Mouse (Mus musculus): ENCODE measurements around the gene Rbfox2. TPM values are rescaled to one million over a fixed set of nuclear protein-coding genes. Genes with fewer than 3 reads are reported as not detected.
A peak's percentile ranks its signal among the peaks of the same experiment; 100 is the strongest.

The Rbfox2 gene
- polyA plus RNA-seq, 1 experiment from 2014 or later: 119 TPM

GRCm38 (mm10) chr15:77196001-77196400 lies 110.8 kb downstream of the Rbfox2 start:
- Histone ChIP-seq H3K9me3 (no peaks in the 10 kb centered on the region), H3K36me3 (replicated peaks) (no peaks in the 10 kb centered on the region), H3K4me3 (replicated peaks) (no peak overlapping the region), H3K4me2 (no peak overlapping the region), H3K27ac (no peak overlapping the region), H3K4me1 (no peaks in the 10 kb centered on the region; the same call in 1 of the 2 replicates), H3K9ac (no peak overlapping the region), H3K27me3 (no peaks in the 10 kb centered on the region)
- ATAC-seq (ENCODE audit: low FRiP score): no peak
- 90% methylated on average over 2 of the region's 2 CpGs for WGBS

DNA sequence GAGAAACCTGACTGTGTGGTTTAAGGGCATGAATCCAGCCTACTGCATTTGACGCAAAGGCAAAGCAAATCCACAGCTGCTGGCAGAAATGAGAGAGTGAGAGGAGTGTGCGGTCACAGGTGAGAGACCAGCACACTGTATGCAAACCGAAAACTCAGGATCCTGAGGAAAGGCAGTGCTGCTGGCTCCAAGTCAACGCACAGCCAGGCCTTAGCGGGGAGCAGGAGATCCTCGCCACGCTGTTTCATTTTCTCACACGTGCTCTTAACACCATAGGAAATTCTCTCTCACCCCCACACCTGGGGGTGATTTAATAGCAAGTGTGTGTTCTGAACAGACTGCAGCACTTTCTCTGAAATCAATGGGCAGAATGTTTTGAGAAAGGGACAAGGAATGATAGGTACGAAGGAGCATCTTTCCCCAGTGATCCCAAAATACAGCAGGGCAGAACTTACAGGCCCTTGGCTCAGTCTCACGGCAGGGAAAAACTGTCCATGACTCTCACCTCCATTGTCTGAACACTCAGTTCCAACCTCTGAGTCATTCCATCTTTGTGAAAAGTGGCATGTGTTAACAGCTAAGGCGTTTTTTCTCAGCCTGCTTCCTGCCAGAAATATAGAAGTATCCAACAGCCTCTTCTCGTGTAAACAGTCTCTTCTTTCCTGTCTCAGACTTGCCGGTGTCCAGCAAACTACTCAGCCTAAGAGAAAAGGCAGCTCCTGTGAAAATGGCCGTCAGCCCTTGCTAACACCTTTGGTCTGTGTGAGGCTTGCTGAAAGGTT lies 114.5 kb downstream of the Rbfox2 start:
- no peaks in the 10 kb centered on the region for H3K9me3 ChIP-seq
- H3K9ac ChIP-seq: no peak overlapping the region

GRCm38 (mm10) chr15:77186096-77186495 lies 120.7 kb downstream of the Rbfox2 start:
- no peaks in the 10 kb centered on the region for H3K9me3 ChIP-seq
- no peaks in the 10 kb centered on the region; the same call in 1 of the 2 replicates for H3K36me3 ChIP-seq (replicated peaks)
- no peak overlapping the region for H3K9ac ChIP-seq
- ATAC-seq (ENCODE audit: low FRiP score): no peak
- no peak overlapping the region for H3K27ac ChIP-seq
- WGBS: 94% methylated on average over 1 of the region's 1 CpGs
- H3K4me1 ChIP-seq: peaks cover 15% of the 10 kb centered on the region
- H3K27me3 ChIP-seq: no peaks in the 10 kb centered on the region
- H3K4me2 ChIP-seq: no peak overlapping the region
- no peak overlapping the region for H3K4me3 ChIP-seq (replicated peaks)

More for the DNA sequence above, 114.5 kb downstream of the Rbfox2 start:
- 0 out of 2 replicates have a peak overlapping the region, but pooled peaks have one; percentile 31 for H3K27ac ChIP-seq
- H3K4me2 ChIP-seq: no peak overlapping the region
- WGBS: 84% methylated on average over 14 of the region's 14 CpGs
- H3K27me3 ChIP-seq: no peaks in the 10 kb centered on the region
- peaks cover 8% of the 10 kb centered on the region for H3K4me1 ChIP-seq
- H3K36me3 ChIP-seq (replicated peaks): no peaks in the 10 kb centered on the region
- no peak overlapping the region for H3K4me3 ChIP-seq (replicated peaks)
- ATAC-seq (ENCODE audit: low FRiP score): no peak

- no peak overlapping the region for H3K4me2 ChIP-seq
- H3K9ac ChIP-seq: no peak overlapping the region
- no peaks in the 10 kb centered on the region for H3K9me3 ChIP-seq
- no peaks in the 10 kb centered on the region for H3K27me3 ChIP-seq
- H3K36me3 ChIP-seq (replicated peaks): no peaks in the 10 kb centered on the region; the same call in 1 of the 2 replicates
- H3K27ac ChIP-seq: no peak overlapping the region
- WGBS: 67% methylated on average over 5 of the region's 5 CpGs
- no peak overlapping the region for H3K4me3 ChIP-seq (replicated peaks)
- no peak for ATAC-seq (ENCODE audit: low FRiP score)
- H3K4me1 ChIP-seq: peaks cover 15% of the 10 kb centered on the region
These were observed 121.2 kb downstream of the Rbfox2 start for GRCm38 (mm10) chr15:77185614-77186013.

DNA sequence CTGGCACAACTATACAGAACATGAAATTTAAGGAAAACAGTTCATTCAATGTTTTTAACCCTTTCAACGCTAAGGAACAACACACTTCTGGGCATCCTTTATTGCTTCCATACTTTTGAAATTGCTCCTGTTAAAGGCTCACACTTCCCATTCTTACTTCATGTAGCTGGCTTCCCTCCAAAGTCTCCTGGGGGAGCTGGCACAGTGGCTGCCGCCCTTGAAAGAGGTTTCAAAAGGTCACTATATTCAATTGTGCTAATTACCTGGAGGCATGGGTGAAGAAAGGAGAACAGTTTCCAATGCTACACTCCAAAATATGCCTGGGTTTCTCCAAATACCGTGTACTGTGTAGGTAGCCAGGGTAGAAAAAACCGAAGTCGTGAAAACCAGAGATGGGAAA lies 124.0 kb downstream of the Rbfox2 start:
- Histone ChIP-seq H3K4me1 (peaks cover 7% of the 10 kb centered on the region; the same call in 1 of the 2 replicates), H3K9ac (no peak overlapping the region), H3K27me3 (no peaks in the 10 kb centered on the region), H3K9me3 (no peaks in the 10 kb centered on the region), H3K36me3 (replicated peaks) (no peaks in the 10 kb centered on the region; the same call in 1 of the 2 replicates), H3K27ac (no peak overlapping the region), H3K4me2 (no peak overlapping the region), H3K4me3 (replicated peaks) (no peak overlapping the region)
- WGBS: 68% methylated on average over 5 of the region's 5 CpGs
- no peak for ATAC-seq (ENCODE audit: low FRiP score)

GRCm38 (mm10) chr15:77174018-77174417 lies 132.8 kb downstream of the Rbfox2 start:
- ATAC-seq (ENCODE audit: low FRiP score): no peak
- Histone ChIP-seq H3K4me2 (no peak overlapping the region), H3K9ac (no peak overlapping the region), H3K4me3 (replicated peaks) (no peak overlapping the region), H3K4me1 (peaks cover 8% of the 10 kb centered on the region), H3K27me3 (no peaks in the 10 kb centered on the region), H3K27ac (no peak overlapping the region), H3K36me3 (replicated peaks) (no peaks in the 10 kb centered on the region), H3K9me3 (no peaks in the 10 kb centered on the region)
- 72% methylated on average over 5 of the region's 5 CpGs for WGBS

GRCm38 (mm10) chr15:77172414-77172813 lies 134.4 kb downstream of the Rbfox2 start:
- no peaks in the 10 kb centered on the region for H3K27me3 ChIP-seq
- ATAC-seq (ENCODE audit: low FRiP score): no peak
- H3K4me1 ChIP-seq: peaks cover 8% of the 10 kb centered on the region
- H3K4me2 ChIP-seq: no peak overlapping the region
- no peaks in the 10 kb centered on the region for H3K36me3 ChIP-seq (replicated peaks)
- no peak overlapping the region for H3K4me3 ChIP-seq (replicated peaks)
- 60% methylated on average over 3 of the region's 3 CpGs for WGBS
- no peaks in the 10 kb centered on the region for H3K9me3 ChIP-seq
- H3K9ac ChIP-seq: no peak overlapping the region
- H3K27ac ChIP-seq: no peak overlapping the region

- peaks cover 6% of the 10 kb centered on the region for H3K4me1 ChIP-seq
- no peak overlapping the region for H3K4me2 ChIP-seq
- no peak overlapping the region for H3K4me3 ChIP-seq (replicated peaks)
- no peak overlapping the region for H3K9ac ChIP-seq
- H3K27ac ChIP-seq: no peak overlapping the region
- H3K9me3 ChIP-seq: no peaks in the 10 kb centered on the region
- H3K36me3 ChIP-seq (replicated peaks): no peaks in the 10 kb centered on the region
- 95% methylated on average over 2 of the region's 2 CpGs for WGBS
- no peaks in the 10 kb centered on the region for H3K27me3 ChIP-seq
- no peak for ATAC-seq (ENCODE audit: low FRiP score)
These were observed 138.0 kb downstream of the Rbfox2 start for GRCm38 (mm10) chr15:77168781-77169180.

- Histone ChIP-seq H3K4me2 (no peak overlapping the region), H3K36me3 (replicated peaks) (no peaks in the 10 kb centered on the region), H3K9me3 (no peaks in the 10 kb centered on the region), H3K9ac (no peak overlapping the region), H3K4me3 (replicated peaks) (no peak overlapping the region), H3K4me1 (peaks cover 12% of the 10 kb centered on the region), H3K27ac (no peak overlapping the region), H3K27me3 (no peaks in the 10 kb centered on the region)
- no peak for ATAC-seq (ENCODE audit: low FRiP score)
- 88% methylated on average over 1 of the region's 1 CpGs for WGBS
These were observed 140.5 kb downstream of the Rbfox2 start for GRCm38 (mm10) chr15:77166225-77166732.

GRCm38 (mm10) chr15:77163336-77163735 lies 143.5 kb downstream of the Rbfox2 start:
- peaks cover 15% of the 10 kb centered on the region for H3K4me1 ChIP-seq
- H3K27ac ChIP-seq: no peak overlapping the region

DNA sequence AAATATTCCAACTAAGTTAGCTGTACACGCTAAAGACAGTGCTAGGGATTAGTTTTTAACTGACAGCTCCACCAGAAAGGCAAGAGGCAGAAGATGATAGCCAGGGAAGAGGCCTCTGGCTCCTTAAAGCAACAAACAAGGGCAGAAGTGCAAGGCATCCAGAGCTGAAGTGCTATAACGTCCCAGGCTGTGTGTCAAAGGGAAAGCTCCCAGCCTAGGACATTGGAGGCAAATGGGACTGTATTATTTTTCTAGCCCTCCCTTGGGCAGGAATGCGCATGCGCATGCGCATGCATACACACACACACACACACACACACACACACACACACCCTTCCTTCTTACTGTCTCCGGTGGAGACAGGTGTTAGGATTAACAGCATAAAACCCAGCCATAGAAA lies 143.9 kb downstream of the Rbfox2 start:
- H3K4me2 ChIP-seq: no peak overlapping the region
- 71% methylated on average over 6 of the region's 6 CpGs for WGBS
- H3K9me3 ChIP-seq: no peaks in the 10 kb centered on the region
- 0 out of 2 replicates have a peak overlapping the region, but pooled peaks have one; percentile 13 for H3K27ac ChIP-seq
- ATAC-seq (ENCODE audit: low FRiP score): no peak
- H3K4me1 ChIP-seq: peaks cover 15% of the 10 kb centered on the region
- H3K27me3 ChIP-seq: no peaks in the 10 kb centered on the region
- H3K36me3 ChIP-seq (replicated peaks): no peaks in the 10 kb centered on the region
- H3K4me3 ChIP-seq (replicated peaks): no peak overlapping the region
- H3K9ac ChIP-seq: no peak overlapping the region

More at GRCm38 (mm10) chr15:77163336-77163735, 143.5 kb downstream of the Rbfox2 start:
- Histone ChIP-seq H3K9ac (no peak overlapping the region), H3K4me3 (replicated peaks) (no peak overlapping the region), H3K36me3 (replicated peaks) (no peaks in the 10 kb centered on the region), H3K27me3 (no peaks in the 10 kb centered on the region), H3K4me2 (no peak overlapping the region), H3K9me3 (no peaks in the 10 kb centered on the region)
- 22% methylated on average over 6 of the region's 6 CpGs for WGBS
- no peak for ATAC-seq (ENCODE audit: low FRiP score)

- no peak overlapping the region for H3K27ac ChIP-seq
- no peaks in the 10 kb centered on the region for H3K27me3 ChIP-seq
- H3K4me3 ChIP-seq (replicated peaks): no peak overlapping the region
- peaks cover 23% of the 10 kb centered on the region for H3K4me1 ChIP-seq
- H3K36me3 ChIP-seq (replicated peaks): no peaks in the 10 kb centered on the region
- no peak overlapping the region for H3K4me2 ChIP-seq
- no peak overlapping the region for H3K9ac ChIP-seq
- ATAC-seq (ENCODE audit: low FRiP score): no peak
- whole genome bisulfite sequencing: 81% methylated on average over 5 of the region's 5 CpGs
- no peaks in the 10 kb centered on the region for H3K9me3 ChIP-seq
These were observed 145.4 kb downstream of the Rbfox2 start for GRCm38 (mm10) chr15:77161382-77161781.

DNA sequence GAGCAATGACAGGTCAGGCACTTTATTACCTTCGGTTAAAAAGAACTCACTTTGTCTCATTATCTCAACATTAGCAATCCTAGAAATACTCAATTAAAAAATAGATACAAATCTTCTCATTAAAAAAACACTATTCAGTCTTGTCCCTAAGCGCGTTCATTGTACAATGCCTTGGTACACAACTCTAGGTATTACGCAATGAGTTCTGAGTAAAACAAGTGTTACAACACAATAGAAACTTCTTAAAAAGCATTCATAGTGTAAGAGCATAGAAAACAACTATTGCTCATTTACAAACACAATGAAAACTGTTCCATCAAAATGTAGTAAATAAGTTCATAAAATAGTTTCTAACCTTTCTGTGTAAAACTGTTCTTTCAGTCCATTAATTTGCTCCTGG lies 146.0 kb downstream of the Rbfox2 start:
- Histone ChIP-seq H3K4me3 (replicated peaks) (no peak overlapping the region), H3K9me3 (no peaks in the 10 kb centered on the region), H3K4me2 (no peak overlapping the region), H3K4me1 (peaks cover 29% of the 10 kb centered on the region), H3K27ac (no peak overlapping the region), H3K36me3 (replicated peaks) (no peaks in the 10 kb centered on the region), H3K9ac (no peak overlapping the region), H3K27me3 (no peaks in the 10 kb centered on the region)
- ATAC-seq (ENCODE audit: low FRiP score): no peak
- 89% methylated on average over 4 of the region's 4 CpGs for WGBS

Measured in forebrain, embryonic 12.5 days (tissue).